ENCODE assay signal across 23 mouse cellular contexts in the genomic region with DNA sequence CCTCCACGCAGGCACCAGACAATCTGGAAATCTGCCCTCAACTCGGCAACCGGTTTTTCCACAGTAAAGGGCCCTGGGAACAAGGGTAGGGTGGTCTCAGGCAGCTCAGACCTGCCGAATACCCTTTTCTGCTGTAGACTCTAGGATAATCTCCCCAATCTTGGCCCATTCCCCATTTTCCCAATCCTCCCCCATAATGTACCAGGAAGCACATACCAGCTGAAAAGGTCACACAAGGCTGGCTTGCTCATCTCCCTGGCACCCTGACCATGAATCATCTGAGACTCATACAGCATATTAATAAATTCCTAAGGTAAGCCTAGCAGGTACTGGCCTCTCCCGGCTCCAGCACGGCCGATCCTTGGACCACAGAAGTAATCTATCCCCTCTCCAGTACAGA. TPM values are rescaled to one million over a fixed set of nuclear protein-coding genes. Genes with fewer than 3 reads are reported as not detected.
A peak's percentile ranks its signal among the peaks of the same experiment; 100 is the strongest.
DNase-seq lines count a peak whose midpoint lies in the region; ATAC-seq and TF ChIP-seq lines count a peak whose summit lies in the region.
"Had no signal": no experiment of that assay in that cellular context is flagged by ENCODE, and none has a peak within 500 bp of the region (broad histone marks: within the 10 kb centered on the region; RNA-seq: fewer than 3 reads in every experiment).

No protein-coding gene starts in this region.

- ATAC-seq in hindbrain, postnatal 0 days = 0 out of 2 replicates have a peak, but pooled peaks have one; percentile 13
- ATAC-seq in hindbrain, embryonic 12.5 days (ENCODE audit: low FRiP score) = no peak
- peak; percentile 20 for ATAC-seq in Patski
- ATAC-seq: activated CD4-positive, CD25-positive, alpha-beta regulatory T cell, adult 4 months; forebrain, embryonic 13.5 days; intestine, embryonic 15.5 days; midbrain, embryonic 16.5 days had no signal

- no peak overlapping the region for H3K4me3 ChIP-seq in hindbrain, postnatal 0 days (ENCODE audit: low read length)
- no peak overlapping the region for H3K4me3 ChIP-seq in hindbrain, embryonic 12.5 days
- H3K4me3 ChIP-seq in cortical plate, adult 2 months (ENCODE audit: insufficient read depth, low read length) = no peak overlapping the region
- H3K4me3 ChIP-seq: forebrain, embryonic 13.5 days; heart, embryonic 13.5 days; intestine, embryonic 15.5 days; kidney, embryonic 15.5 days; limb, embryonic 13.5 days; liver, embryonic 13.5 days had no signal

- H3K36me3 ChIP-seq in hindbrain, postnatal 0 days (ENCODE audit: insufficient read depth, low read length) = no peaks in the 10 kb centered on the region
- H3K36me3 ChIP-seq in hindbrain, embryonic 12.5 days = no peaks in the 10 kb centered on the region
- H3K36me3 ChIP-seq: heart, embryonic 13.5 days; intestine, embryonic 15.5 days; kidney, embryonic 15.5 days; limb, embryonic 13.5 days; liver, embryonic 13.5 days had no signal

- TF ChIP-seq POLR2A in cortical plate, adult 2 months (IDR thresholded peaks at IDR 0.05; ENCODE audit: extremely low read depth, insufficient read depth, low read length) = no peak

- no peak for TF ChIP-seq CTCF in hindbrain, postnatal 0 days (IDR thresholded peaks at IDR 0.05; ENCODE audit: low read depth)
- no peak for TF ChIP-seq CTCF in Patski (IDR thresholded peaks at IDR 0.05)
- TF ChIP-seq CTCF in cortical plate, adult 2 months (IDR thresholded peaks at IDR 0.05; ENCODE audit: extremely low read depth, insufficient read depth, low read length) = no peak

- no peak overlapping the region for H3K27ac ChIP-seq in hindbrain, postnatal 0 days
- H3K27ac ChIP-seq in hindbrain, embryonic 12.5 days = no peak overlapping the region
- H3K27ac ChIP-seq in cortical plate, adult 2 months (ENCODE audit: insufficient read depth, low read length) = 0 out of 2 replicates have a peak overlapping the region, but pooled peaks have one; percentile 68
- H3K27ac ChIP-seq: heart, embryonic 13.5 days; hindbrain, embryonic 14.5 days; intestine, embryonic 15.5 days; kidney, embryonic 15.5 days; limb, embryonic 13.5 days; liver, embryonic 13.5 days had no signal

- no peak overlapping the region for H3K4me2 ChIP-seq in hindbrain, postnatal 0 days (ENCODE audit: low read depth, low read length)
- H3K4me2 ChIP-seq in hindbrain, embryonic 12.5 days (replicated peaks) = no peak overlapping the region
- H3K4me2 ChIP-seq: forebrain, embryonic 13.5 days; heart, embryonic 13.5 days; hindbrain, embryonic 14.5 days; intestine, embryonic 15.5 days; kidney, embryonic 15.5 days; limb, embryonic 13.5 days; liver, embryonic 13.5 days; lung, embryonic 14.5 days had no signal

- in situ Hi-C loops in Patski (cut with MboI; ENCODE audit: low pct_unique_long_range_greater_than_20kb) = loop anchor here (5.0 to 10.0 kb wide), 2 partner anchors 45 to 147 kb away; no protein-coding TSS in a partner anchor

- H3K9me3 ChIP-seq in hindbrain, postnatal 0 days (ENCODE audit: low read length) = no peaks in the 10 kb centered on the region
- H3K9me3 ChIP-seq in hindbrain, embryonic 12.5 days (replicated peaks) = no peaks in the 10 kb centered on the region
- H3K9me3 ChIP-seq: forebrain, embryonic 13.5 days; intestine, embryonic 15.5 days; kidney, embryonic 15.5 days; limb, embryonic 13.5 days; liver, embryonic 13.5 days had no signal

- H3K4me1 ChIP-seq in hindbrain, postnatal 0 days (ENCODE audit: insufficient read depth, low read length) = peaks cover 7% of the 10 kb centered on the region; the same call in 1 of the 2 replicates
- peaks cover 3% of the 10 kb centered on the region for H3K4me1 ChIP-seq in hindbrain, embryonic 12.5 days
- peaks cover 23% of the 10 kb centered on the region for H3K4me1 ChIP-seq in cortical plate, adult 2 months (ENCODE audit: control insufficient read depth, insufficient read depth, low read length)
- H3K4me1 ChIP-seq: heart, embryonic 13.5 days; limb, embryonic 13.5 days; liver, embryonic 13.5 days had no signal

- no peaks in the 10 kb centered on the region for H3K27me3 ChIP-seq in hindbrain, postnatal 0 days (ENCODE audit: insufficient read depth, low read length)
- no peaks in the 10 kb centered on the region; the same call in 1 of the 2 replicates for H3K27me3 ChIP-seq in hindbrain, embryonic 12.5 days
- no peaks in the 10 kb centered on the region for H3K27me3 ChIP-seq in Patski
- H3K27me3 ChIP-seq: forebrain, embryonic 13.5 days; heart, embryonic 13.5 days; intestine, embryonic 15.5 days; kidney, embryonic 15.5 days; limb, embryonic 13.5 days; liver, embryonic 13.5 days had no signal

- H3K9ac ChIP-seq in hindbrain, postnatal 0 days (replicated peaks; ENCODE audit: low read length) = no peak overlapping the region
- no peak overlapping the region for H3K9ac ChIP-seq in hindbrain, embryonic 12.5 days
- H3K9ac ChIP-seq: forebrain, embryonic 13.5 days; heart, embryonic 13.5 days; hindbrain, embryonic 14.5 days; intestine, embryonic 15.5 days; kidney, embryonic 15.5 days; limb, embryonic 13.5 days; liver, embryonic 13.5 days; lung, embryonic 14.5 days had no signal

- 87% methylated on average over 7 of the region's 7 CpGs for WGBS in hindbrain, postnatal 0 days
- WGBS in hindbrain, embryonic 12.5 days = 91% methylated on average over 7 of the region's 7 CpGs

- POLR2A ChIA-PET in Patski (lab: Charles Lee) = no interaction called here

- peak; percentile 53 to 58 for DNase-seq in cerebellum, adult 18-20 months
- no peak for DNase-seq in cerebellum, postnatal 4 days (ENCODE audit: low spot score in 2 of 2)
- no peak for DNase-seq in hindbrain, postnatal 0 days (ENCODE audit: low spot score)
- DNase-seq in Patski (ENCODE audit: low read depth, low spot score) = no peak
- no peak for DNase-seq in natural killer cell, adult 2 months (ENCODE audit: low spot score in 2 of 2)
- no peak for DNase-seq in thymus, postnatal 4 days
- DNase-seq: heart, adult 18-20 months; layer of hippocampus, postnatal 36 days; liver, embryonic 13.5 days; lung, embryonic 14.5 days; lung, postnatal 4 days; right cerebral cortex, adult 18-20 months; thymus, postnatal 25 days had no signal

- CTCF ChIA-PET in Patski (lab: Charles Lee) = interaction anchor here (1.2 to 1.8 kb wide), 2 partner anchors 11 to 47 kb away, joined by 4 read pairs; no protein-coding TSS in a partner anchor

RNA-seq across cellular contexts. Expression of a gene that starts 28.5 kb away (rescaled TPM):
- total RNA-seq in hindbrain, postnatal 0 days (2014; rRNA removed) = 188 and 212 TPM in 2 replicates
- polyA plus RNA-seq in hindbrain, postnatal 0 days (2015; fragmentation: Nextera tagmentation; extraction: Ambion mirVana) = 160 and 165 TPM in 2 replicates
- polyA plus RNA-seq in hindbrain, embryonic 12.5 days (2016; fragmentation: Nextera tagmentation; extraction: Ambion mirVana) = 16.5 and 17.3 TPM in 2 replicates
- 9.6 TPM for polyA plus RNA-seq in Patski (2021)
- 499 and 547 TPM in 2 replicates for polyA plus RNA-seq in cortical plate, adult 2 months (2012; rRNA removed)

Comparison
In these comparisons a context has a peak if more than half of its experiments do, and no peak if none do; other contexts are left out.
1. DNase-seq: peak in cerebellum, adult 18-20 months (2 of 2); none in cerebellum, postnatal 4 days (0 of 2), hindbrain, postnatal 0 days (single experiment), Patski (single experiment), natural killer cell, adult 2 months (0 of 2) and thymus, postnatal 4 days (single experiment).